Mouse (Mus musculus): ENCODE data around the gene Camk2b. TPM values are rescaled to one million over a fixed set of nuclear protein-coding genes. Genes with fewer than 3 reads are reported as not detected.

Gene Camk2b
- polyA plus RNA-seq (2015; fragmentation: Nextera tagmentation; extraction: Ambion mirVana), result 9.7 and 10.8 TPM in 2 replicates

GRCm38 (mm10) chr11:6066176-6066575 is at the start of gene Camk2b:
Gene Camk2b, minus strand, starts transcription at chr11:6066362.

DNA sequence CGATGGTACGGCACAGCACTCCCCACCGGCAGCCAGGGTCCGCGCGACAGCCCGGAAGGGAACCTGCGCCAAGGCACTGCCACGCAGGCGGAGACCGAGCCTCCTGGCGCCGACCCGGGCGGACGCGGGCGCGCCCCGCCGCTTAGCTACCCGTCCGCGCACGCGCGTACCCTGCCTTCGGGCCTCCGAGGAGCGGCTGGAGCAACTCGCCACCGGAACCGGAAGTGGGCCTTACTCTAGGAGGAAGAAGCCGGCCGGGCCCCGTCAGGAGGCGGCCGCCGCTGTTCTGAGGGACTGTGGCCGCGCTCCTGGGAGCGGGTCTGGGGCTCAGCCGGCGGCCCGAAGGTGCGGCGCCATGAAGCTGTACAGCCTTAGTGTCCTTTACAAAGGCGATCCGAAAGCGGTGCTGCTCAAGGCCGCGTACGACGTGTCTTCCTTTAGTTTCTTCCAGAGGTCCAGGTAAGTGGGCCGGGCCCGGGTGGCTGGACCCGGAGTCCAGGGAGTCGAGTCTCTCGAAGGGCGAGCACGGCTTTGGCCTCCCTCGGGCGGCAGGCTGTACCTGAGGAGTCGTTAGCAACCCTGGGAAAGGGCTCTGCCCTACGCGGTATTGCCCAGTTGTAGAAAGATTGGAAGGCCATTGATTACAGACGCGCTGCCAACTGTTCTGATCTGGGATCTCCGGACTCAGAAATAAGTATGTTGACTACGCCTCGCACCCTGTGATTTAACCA is 110.5 kb downstream of the Camk2b start, which contains the start of gene Ykt6:
Gene Ykt6 (plus strand): TSS at position 148 of the 731 bp plus-strand sequence.

GRCm38 (mm10) chr11:5949586-5950352 is 116.4 kb downstream of the Camk2b start, which contains the start of gene Gck:
Gene Gck, minus strand, starts transcription at chr11:5950081.

Other genes with a start within 250 kb of the Camk2b start
- 6.1 and 8.7 TPM in 2 replicates for gene Polm, start 228.3 kb downstream of the Camk2b start, polyA plus RNA-seq (2015; fragmentation: Nextera tagmentation; extraction: Ambion mirVana)
- gene Aebp1, start 204.4 kb downstream of the Camk2b start, polyA plus RNA-seq (2015; fragmentation: Nextera tagmentation; extraction: Ambion mirVana), result 159 and 335 TPM in 2 replicates
- gene Pold2, start 188.1 kb downstream of the Camk2b start, polyA plus RNA-seq (2015; fragmentation: Nextera tagmentation; extraction: Ambion mirVana), result 42.4 and 50.9 TPM in 2 replicates
- gene Myl7, start 167.6 kb downstream of the Camk2b start, polyA plus RNA-seq (2015; fragmentation: Nextera tagmentation; extraction: Ambion mirVana), result 10.7 and 13.7 TPM in 2 replicates
- gene Gck, start 116.3 kb downstream of the Camk2b start, polyA plus RNA-seq (2015; fragmentation: Nextera tagmentation; extraction: Ambion mirVana), result 3.6 and 3.9 TPM in 2 replicates
- 34.0 and 43.6 TPM in 2 replicates for gene Ykt6, start 110.7 kb downstream of the Camk2b start, polyA plus RNA-seq (2015; fragmentation: Nextera tagmentation; extraction: Ambion mirVana)
- 0.40 and 0.47 TPM in 2 replicates for gene A730071L15Rik, start 133.7 kb upstream of the Camk2b start, polyA plus RNA-seq (2015; fragmentation: Nextera tagmentation; extraction: Ambion mirVana)
- gene Nudcd3, start 134.1 kb upstream of the Camk2b start, polyA plus RNA-seq (2015; fragmentation: Nextera tagmentation; extraction: Ambion mirVana), result 23.1 and 26.0 TPM in 2 replicates
- gene Npc1l1, start 163.8 kb upstream of the Camk2b start, polyA plus RNA-seq (2015; fragmentation: Nextera tagmentation; extraction: Ambion mirVana), result 0.39 TPM in 1 of 2 replicates, not detected in the other
- 45.9 and 67.8 TPM in 2 replicates for gene Ddx56, start 201.4 kb upstream of the Camk2b start, polyA plus RNA-seq (2015; fragmentation: Nextera tagmentation; extraction: Ambion mirVana)
- gene Tmed4, start 208.5 kb upstream of the Camk2b start, polyA plus RNA-seq (2015; fragmentation: Nextera tagmentation; extraction: Ambion mirVana), result 109 and 133 TPM in 2 replicates
- 66.6 and 113 TPM in 2 replicates for gene Ogdh, start 225.3 kb upstream of the Camk2b start, polyA plus RNA-seq (2015; fragmentation: Nextera tagmentation; extraction: Ambion mirVana)